Mouse (Mus musculus) lung, adult 10 weeks (tissue): ENCODE results near the gene Pfkm. TPM values are rescaled to one million over a fixed set of nuclear protein-coding genes. Genes with fewer than 3 reads are reported as not detected.

Experiments used
- polyA plus RNA-seq: library from polyadenylated mRNA; stranded (reverse); fragments of 350-450 nt; fragmentation: Illumina TruSeq; extraction: RNeasy Lipid Tissue Mini Kit (QIAGEN cat#74804); gene quantifications from one replicate; pipeline ENCODE4 v1.2.3, GENCODE M21; 2014; ENCODE audit warnings: low read depth, low replicate concordance; ENCODE audit not compliant: insufficient read depth

The Pfkm gene
- polyA plus RNA-seq, result 14.2 TPM

DNA sequence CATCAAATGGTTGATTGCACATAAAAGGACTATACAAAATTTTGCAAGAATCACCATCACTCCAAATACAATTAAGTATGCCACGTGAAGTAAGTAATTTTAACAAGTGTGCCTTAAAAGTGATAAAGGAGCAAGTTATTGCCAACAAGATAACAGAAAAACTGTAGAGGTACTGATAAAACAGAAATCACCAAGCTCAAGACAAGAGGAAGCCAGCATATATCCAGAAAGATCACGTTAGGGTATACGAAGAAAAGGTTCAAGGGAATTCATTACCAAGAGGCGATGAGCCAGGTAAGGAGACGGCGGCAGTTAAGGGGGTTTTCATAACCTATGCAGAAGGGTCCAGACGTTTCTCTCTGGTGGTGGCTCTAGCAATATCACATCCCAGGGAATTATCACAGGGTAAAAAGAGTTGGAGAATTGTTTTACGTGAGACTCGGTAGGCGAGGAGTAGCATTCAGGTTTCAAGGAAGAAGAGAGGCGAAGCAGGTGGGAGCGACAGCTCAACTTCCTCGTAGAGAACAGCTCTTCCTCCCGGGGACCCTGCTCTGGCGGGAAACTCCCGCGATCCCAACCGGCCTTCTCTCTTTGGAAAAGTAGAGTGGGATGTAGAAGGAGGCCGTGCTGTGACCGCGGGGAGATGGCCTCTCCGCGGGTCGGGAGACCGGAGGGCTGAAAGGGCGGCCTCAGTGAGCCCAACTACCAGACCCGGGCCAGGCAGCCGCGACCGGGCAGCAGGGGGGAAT is at the start of gene Pfkm:
Gene Pfkm, plus strand, starts transcription at position 218 of the 749 bp plus-strand sequence.

DNA sequence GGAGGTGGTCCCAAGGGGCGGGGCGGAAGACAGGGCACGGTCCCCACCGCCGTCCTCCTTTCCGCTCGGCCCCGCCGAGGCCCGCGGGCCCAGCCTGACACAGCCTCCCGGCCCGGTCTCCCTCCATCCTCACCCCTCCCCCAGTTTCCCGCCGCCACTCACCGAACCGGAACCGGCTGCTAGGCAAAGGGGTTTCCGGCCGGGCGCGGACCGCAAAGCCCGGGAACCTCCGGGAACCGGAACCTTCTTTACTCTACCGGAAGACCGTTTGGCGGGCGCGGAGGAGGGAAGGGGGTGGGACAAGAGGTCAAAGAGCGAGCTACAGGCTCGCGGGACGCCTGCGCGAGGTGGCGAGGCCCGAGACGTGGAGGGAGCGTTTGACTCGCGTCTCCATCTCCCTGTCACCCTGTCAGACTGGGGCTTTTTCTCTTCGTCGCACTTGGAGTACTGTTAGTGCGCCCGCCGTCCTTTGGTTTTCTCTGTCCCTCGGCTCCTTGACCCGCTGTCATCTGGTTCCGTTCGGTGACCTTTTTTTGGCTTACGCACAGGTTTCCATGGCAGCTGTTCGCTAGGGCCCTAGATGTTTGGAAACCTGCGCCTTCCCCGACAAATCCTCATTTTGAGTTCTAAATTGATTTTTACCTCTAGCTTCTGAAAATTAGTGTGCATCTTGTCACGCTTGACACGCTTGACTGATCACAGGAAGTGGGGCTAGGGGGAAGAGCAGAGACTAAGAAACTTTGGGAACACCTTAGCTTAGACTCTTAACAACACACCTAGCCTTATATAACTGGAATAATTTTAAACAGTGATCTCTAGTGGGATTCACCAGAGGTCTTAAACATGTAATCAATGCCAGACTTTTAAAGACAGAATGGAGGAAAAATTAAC is 977 bp downstream of the Pfkm start, which contains the start of gene Senp1:
Gene Senp1, minus strand, starts transcription at position 624 of the 891 bp plus-strand sequence.

DNA sequence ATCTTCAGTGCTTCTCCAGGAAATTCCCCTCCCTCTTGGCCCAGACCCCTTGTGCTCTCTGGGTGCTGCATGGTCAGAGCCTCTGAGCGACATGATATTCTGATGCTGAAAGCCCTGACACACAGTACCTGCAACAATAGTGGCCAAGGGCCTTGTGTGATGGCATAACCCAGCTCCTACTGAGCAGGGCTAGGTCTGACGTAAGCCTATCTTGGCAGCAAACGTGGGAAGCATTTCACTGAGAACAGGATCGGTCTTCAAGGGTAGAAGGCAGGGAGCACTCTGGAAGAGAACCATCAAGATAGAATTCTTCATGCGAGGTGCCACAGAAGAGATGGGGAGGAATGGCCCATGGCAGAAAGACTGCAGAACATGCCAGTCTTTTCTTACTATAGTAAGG is 73.1 kb downstream of the Pfkm start, which contains the start of gene Asb8:
Gene Asb8, minus strand, starts transcription at position 101 of the 400 bp plus-strand sequence.

DNA sequence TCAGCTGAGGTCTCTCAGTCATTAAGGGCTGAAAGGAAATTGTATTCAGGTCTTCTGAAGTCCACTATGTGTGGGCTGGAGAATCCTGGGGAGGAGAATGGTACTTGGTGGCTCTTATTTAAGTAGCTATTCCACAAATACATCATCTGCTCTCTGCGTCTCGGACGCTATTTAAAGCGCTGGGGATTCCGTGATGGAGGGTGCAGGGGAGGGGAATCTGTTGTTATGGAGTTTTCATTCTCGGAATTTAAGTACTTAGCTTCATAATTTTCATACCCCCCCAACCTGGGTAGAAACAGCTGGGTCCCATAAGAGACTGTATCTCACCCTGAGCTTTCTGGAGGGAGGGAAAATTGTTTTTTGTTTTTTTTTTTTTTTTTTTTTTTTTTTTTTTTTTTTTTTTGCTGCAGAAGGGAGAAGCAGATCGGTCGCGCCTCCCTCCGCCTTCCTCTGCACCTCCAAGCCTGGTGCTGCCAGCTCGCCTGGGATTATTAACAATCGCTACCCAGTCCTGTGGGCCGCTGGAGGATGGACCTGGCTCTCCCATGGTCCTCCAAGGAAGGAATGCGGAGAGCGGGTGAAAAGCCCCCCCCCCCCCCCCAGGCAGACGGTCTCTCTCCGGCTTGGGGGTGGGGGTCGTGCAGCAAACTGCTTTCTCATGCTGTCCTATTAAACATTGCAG is 74.7 kb downstream of the Pfkm start, which contains the start of gene Ccdc184:
Gene Ccdc184, plus strand, starts transcription at position 196 of the 682 bp plus-strand sequence.

Other genes with a start within 250 kb of the Pfkm start
- 79.5 TPM for gene Hdac7, start 248.1 kb upstream of the Pfkm start, polyA plus RNA-seq
- gene Vdr, start 182.0 kb upstream of the Pfkm start, polyA plus RNA-seq, result 1.4 TPM
- 22.5 TPM for gene Tmem106c, start 128.4 kb upstream of the Pfkm start, polyA plus RNA-seq
- gene Col2a1, start 87.9 kb upstream of the Pfkm start, polyA plus RNA-seq, result 0.04 TPM
- gene Senp1, start 1.2 kb downstream of the Pfkm start, polyA plus RNA-seq, result 8.0 TPM
- 16.7 TPM for gene Asb8, start 73.0 kb downstream of the Pfkm start, polyA plus RNA-seq
- 2.8 TPM for gene Ccdc184, start 74.6 kb downstream of the Pfkm start, polyA plus RNA-seq
- gene Olfr288, start 103.0 kb downstream of the Pfkm start, polyA plus RNA-seq, result not detected
- gene Gm44579, start 128.4 kb downstream of the Pfkm start, polyA plus RNA-seq, result not detected
- gene Olfr287, start 128.5 kb downstream of the Pfkm start, polyA plus RNA-seq, result not detected
- not detected for gene Olfr286, start 141.9 kb downstream of the Pfkm start, polyA plus RNA-seq
- gene H1fnt, start 164.7 kb downstream of the Pfkm start, polyA plus RNA-seq, result not detected
- gene Zfp641, start 203.6 kb downstream of the Pfkm start, polyA plus RNA-seq, result 6.0 TPM
- not detected for gene Olfr285, start 224.8 kb downstream of the Pfkm start, polyA plus RNA-seq
- not detected for gene Olfr284, start 248.4 kb downstream of the Pfkm start, polyA plus RNA-seq